In the genomic region with DNA sequence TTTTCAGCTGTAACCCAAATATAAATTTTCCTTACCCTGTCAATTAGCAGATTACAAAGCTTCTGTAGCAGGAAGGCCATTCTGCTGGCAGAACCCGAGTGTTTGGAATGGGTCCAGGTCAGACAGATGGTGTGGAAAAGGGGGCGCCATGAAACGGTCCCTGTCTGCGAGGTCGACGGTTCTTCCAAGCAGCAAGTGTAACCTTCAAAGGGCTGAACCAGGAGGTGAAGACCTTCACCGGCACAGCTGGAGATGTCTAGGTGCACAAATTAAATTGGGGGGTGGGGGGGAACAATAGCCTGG, we compare ENCODE assay signal across 17 mouse cellular contexts.
A peak's percentile ranks its signal among the peaks of the same experiment; 100 is the strongest.
DNase-seq lines count a peak whose midpoint lies in the region; ATAC-seq lines count a peak whose summit lies in the region.
"Had no signal": no experiment of that assay in that cellular context is flagged by ENCODE, and none has a peak within 500 bp of the region (broad histone marks: within the 10 kb centered on the region; RNA-seq: fewer than 3 reads in every experiment).

No protein-coding gene starts in this region.

- H3K27ac ChIP-seq in hindbrain, embryonic 14.5 days = no peak overlapping the region
- H3K27ac ChIP-seq in hindbrain, embryonic 13.5 days = no peak overlapping the region
- no peak overlapping the region for H3K27ac ChIP-seq in midbrain, embryonic 14.5 days (replicated peaks; ENCODE audit: low read depth, low read length)
- no peak overlapping the region for H3K27ac ChIP-seq in midbrain, embryonic 11.5 days (ENCODE audit: low read depth, low read length)
- H3K27ac ChIP-seq: embryonic facial prominence, embryonic 15.5 days; kidney, postnatal 0 days; limb, embryonic 12.5 days; liver, embryonic 14.5 days; midbrain, embryonic 15.5 days had no signal

- H3K4me1 ChIP-seq in hindbrain, embryonic 14.5 days (replicated peaks; ENCODE audit: control insufficient read depth, insufficient read depth, low read length) = no peaks in the 10 kb centered on the region
- no peaks in the 10 kb centered on the region for H3K4me1 ChIP-seq in hindbrain, embryonic 13.5 days (replicated peaks)
- no peaks in the 10 kb centered on the region for H3K4me1 ChIP-seq in midbrain, embryonic 14.5 days (ENCODE audit: control insufficient read depth, insufficient read depth, low read length)
- H3K4me1 ChIP-seq in midbrain, embryonic 11.5 days (ENCODE audit: control insufficient read depth, insufficient read depth, low read length) = no peaks in the 10 kb centered on the region
- H3K4me1 ChIP-seq: embryonic facial prominence, embryonic 15.5 days had no signal

- H3K27me3 ChIP-seq in hindbrain, embryonic 14.5 days (ENCODE audit: control insufficient read depth, insufficient read depth, low read length) = no peaks in the 10 kb centered on the region
- H3K27me3 ChIP-seq in hindbrain, embryonic 13.5 days = no peaks in the 10 kb centered on the region
- no peaks in the 10 kb centered on the region for H3K27me3 ChIP-seq in midbrain, embryonic 14.5 days (ENCODE audit: control insufficient read depth, insufficient read depth, low read length)
- no peaks in the 10 kb centered on the region for H3K27me3 ChIP-seq in midbrain, embryonic 11.5 days (ENCODE audit: control insufficient read depth, insufficient read depth, low read length)
- H3K27me3 ChIP-seq: embryonic facial prominence, embryonic 15.5 days; limb, embryonic 12.5 days; midbrain, embryonic 15.5 days had no signal

- no peaks in the 10 kb centered on the region for H3K36me3 ChIP-seq in hindbrain, embryonic 14.5 days (replicated peaks; ENCODE audit: control insufficient read depth, insufficient read depth)
- H3K36me3 ChIP-seq in hindbrain, embryonic 13.5 days = no peaks in the 10 kb centered on the region
- H3K36me3 ChIP-seq in midbrain, embryonic 14.5 days (ENCODE audit: control insufficient read depth, insufficient read depth, low read length) = no peaks in the 10 kb centered on the region
- no peaks in the 10 kb centered on the region for H3K36me3 ChIP-seq in midbrain, embryonic 11.5 days (ENCODE audit: control insufficient read depth, insufficient read depth, low read length)
- H3K36me3 ChIP-seq: embryonic facial prominence, embryonic 15.5 days; limb, embryonic 12.5 days; midbrain, embryonic 15.5 days had no signal

- no peak overlapping the region for H3K9ac ChIP-seq in hindbrain, embryonic 14.5 days
- no peak overlapping the region for H3K9ac ChIP-seq in hindbrain, embryonic 13.5 days
- H3K9ac ChIP-seq in midbrain, embryonic 14.5 days (replicated peaks; ENCODE audit: low read length) = no peak overlapping the region
- H3K9ac ChIP-seq in midbrain, embryonic 11.5 days (ENCODE audit: low read length) = no peak overlapping the region
- H3K9ac ChIP-seq: embryonic facial prominence, embryonic 15.5 days; limb, embryonic 12.5 days; liver, embryonic 14.5 days; midbrain, embryonic 15.5 days had no signal

- no peaks in the 10 kb centered on the region for H3K9me3 ChIP-seq in hindbrain, embryonic 14.5 days (ENCODE audit: control insufficient read depth, low read length)
- H3K9me3 ChIP-seq in hindbrain, embryonic 13.5 days = no peaks in the 10 kb centered on the region
- no peaks in the 10 kb centered on the region for H3K9me3 ChIP-seq in midbrain, embryonic 14.5 days (ENCODE audit: control insufficient read depth, low read length)
- no peaks in the 10 kb centered on the region for H3K9me3 ChIP-seq in midbrain, embryonic 11.5 days (ENCODE audit: control insufficient read depth, low read length)
- H3K9me3 ChIP-seq: embryonic facial prominence, embryonic 15.5 days; limb, embryonic 12.5 days; midbrain, embryonic 15.5 days had no signal

- DNase-seq in hindbrain, embryonic 14.5 days (ENCODE audit: low spot score) = peak; percentile 40
- DNase-seq in midbrain, embryonic 14.5 days = peak; percentile 53
- DNase-seq in midbrain, embryonic 11.5 days (ENCODE audit: low spot score, missing footprints) = no peak
- peak; percentile 58 for DNase-seq in cerebellum, adult 11-12 months
- DNase-seq in cerebellum, adult 9-11 months = peak; percentile 65
- no peak for DNase-seq in gastrocnemius, postnatal 25 days
- DNase-seq in left cerebral cortex, postnatal 36 days (ENCODE audit: low spot score in 2 of 2) = no peak
- DNase-seq: adrenal gland, adult 2 months; gastrocnemius, postnatal 10 days; lung, postnatal 36 days; thymus, postnatal 14 days had no signal

- no peak overlapping the region for H3K4me3 ChIP-seq in hindbrain, embryonic 14.5 days (replicated peaks; ENCODE audit: low read length)
- no peak overlapping the region for H3K4me3 ChIP-seq in hindbrain, embryonic 13.5 days
- no peak overlapping the region for H3K4me3 ChIP-seq in midbrain, embryonic 14.5 days (replicated peaks; ENCODE audit: low read depth, low read length)
- no peak overlapping the region for H3K4me3 ChIP-seq in midbrain, embryonic 11.5 days (ENCODE audit: low read depth, low read length)
- H3K4me3 ChIP-seq: embryonic facial prominence, embryonic 15.5 days; limb, embryonic 12.5 days; midbrain, embryonic 15.5 days had no signal

- WGBS in hindbrain, embryonic 14.5 days = 61% methylated on average over 7 of the region's 7 CpGs
- 51% methylated on average over 7 of the region's 7 CpGs for WGBS in hindbrain, embryonic 13.5 days
- 70% methylated on average over 7 of the region's 7 CpGs for WGBS in midbrain, embryonic 14.5 days
- 92% methylated on average over 7 of the region's 7 CpGs for WGBS in midbrain, embryonic 11.5 days

- intact Hi-C loops in left cerebral cortex, postnatal 36 days (cut with DNase I) = no loop called here

- ATAC-seq in hindbrain, embryonic 14.5 days (ENCODE audit: low FRiP score) = no peak
- ATAC-seq in hindbrain, embryonic 13.5 days (ENCODE audit: low FRiP score) = no peak
- no peak for ATAC-seq in midbrain, embryonic 14.5 days (ENCODE audit: low FRiP score, low TSS enrichment)
- no peak for ATAC-seq in midbrain, embryonic 11.5 days (ENCODE audit: low FRiP score)
- ATAC-seq: midbrain, embryonic 15.5 days had no signal

- H3K4me2 ChIP-seq in hindbrain, embryonic 14.5 days (replicated peaks) = no peak overlapping the region
- no peak overlapping the region for H3K4me2 ChIP-seq in hindbrain, embryonic 13.5 days
- H3K4me2 ChIP-seq in midbrain, embryonic 14.5 days (ENCODE audit: low read length) = no peak overlapping the region
- no peak overlapping the region for H3K4me2 ChIP-seq in midbrain, embryonic 11.5 days
- H3K4me2 ChIP-seq: embryonic facial prominence, embryonic 15.5 days; limb, embryonic 12.5 days; midbrain, embryonic 15.5 days had no signal

Comparison
In these comparisons a context has a peak if more than half of its experiments do, and no peak if none do; other contexts are left out.
1. DNase-seq: peak in hindbrain, embryonic 14.5 days (single experiment), midbrain, embryonic 14.5 days (single experiment), cerebellum, adult 11-12 months (single experiment) and cerebellum, adult 9-11 months (single experiment); none in midbrain, embryonic 11.5 days (single experiment), gastrocnemius, postnatal 25 days (single experiment) and left cerebral cortex, postnatal 36 days (0 of 2).